Comparison of ENCODE assay signal across 12 mouse cellular contexts in the genomic region with DNA sequence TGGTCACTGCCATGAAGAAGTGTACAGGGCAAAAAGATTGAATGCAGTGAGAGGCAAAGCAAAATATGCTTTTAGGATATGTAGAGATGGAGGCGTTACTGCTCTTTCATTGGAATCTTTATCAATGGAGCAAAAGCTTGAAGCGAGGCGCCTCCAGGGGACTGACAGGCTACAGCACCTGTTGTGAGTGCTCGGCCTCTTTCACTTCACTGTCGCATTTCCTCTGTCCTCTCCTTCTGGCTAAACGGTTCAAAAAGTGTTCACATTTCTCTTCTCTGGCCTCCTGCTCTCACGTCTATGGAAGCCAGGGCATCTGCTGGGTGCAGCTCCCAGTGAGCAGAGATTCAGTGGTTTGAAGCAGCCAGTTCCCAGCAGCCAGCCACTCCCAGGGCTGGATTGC. TPM values are rescaled to one million over a fixed set of nuclear protein-coding genes. Genes with fewer than 3 reads are reported as not detected.
A peak's percentile ranks its signal among the peaks of the same experiment; 100 is the strongest.
DNase-seq lines count a peak whose midpoint lies in the region; ATAC-seq and TF ChIP-seq lines count a peak whose summit lies in the region.
"Had no signal": no experiment of that assay in that cellular context is flagged by ENCODE, and none has a peak within 500 bp of the region (broad histone marks: within the 10 kb centered on the region; RNA-seq: fewer than 3 reads in every experiment).

No protein-coding gene starts in this region.

- peaks cover 8% of the 10 kb centered on the region; the same call in 1 of the 2 replicates for H3K36me3 ChIP-seq in forebrain, embryonic 13.5 days (ENCODE audit: poor library complexity, severe bottlenecking)
- H3K36me3 ChIP-seq in forebrain, embryonic 15.5 days = no peaks in the 10 kb centered on the region
- H3K36me3 ChIP-seq in kidney, embryonic 15.5 days = peaks cover 13% of the 10 kb centered on the region; the same call in 1 of the 2 replicates
- H3K36me3 ChIP-seq in thymus, adult 2 months (ENCODE audit: control insufficient read depth, insufficient read depth, low read length) = no peaks in the 10 kb centered on the region
- H3K36me3 ChIP-seq in splenic B cell, adult 2 months (ENCODE audit: control insufficient read depth, insufficient read depth, low read length, poor library complexity, severe bottlenecking) = peaks cover 8% of the 10 kb centered on the region
- H3K36me3 ChIP-seq: stomach, embryonic 15.5 days had no signal

- ATAC-seq in forebrain, embryonic 13.5 days = no peak
- no peak for ATAC-seq in forebrain, embryonic 15.5 days (replicated peaks)
- ATAC-seq in kidney, embryonic 15.5 days (replicated peaks; ENCODE audit: low FRiP score) = no peak

- H3K4me1 ChIP-seq in forebrain, embryonic 13.5 days = peaks cover 6% of the 10 kb centered on the region; the same call in 1 of the 2 replicates
- H3K4me1 ChIP-seq in forebrain, embryonic 15.5 days = no peaks in the 10 kb centered on the region
- H3K4me1 ChIP-seq in kidney, embryonic 15.5 days = peaks cover 30% of the 10 kb centered on the region
- peaks cover 22% of the 10 kb centered on the region for H3K4me1 ChIP-seq in thymus, adult 2 months (replicated peaks; ENCODE audit: control insufficient read depth, insufficient read depth, low read length)

- intact Hi-C loops in left cerebral cortex, postnatal 36 days (cut with DNase I) = no loop called here

- H3K27me3 ChIP-seq in forebrain, embryonic 13.5 days = no peaks in the 10 kb centered on the region
- H3K27me3 ChIP-seq in forebrain, embryonic 15.5 days = no peaks in the 10 kb centered on the region
- H3K27me3 ChIP-seq in kidney, embryonic 15.5 days = no peaks in the 10 kb centered on the region
- H3K27me3 ChIP-seq in thymus, adult 2 months (ENCODE audit: control insufficient read depth, insufficient read depth, low read length) = no peaks in the 10 kb centered on the region
- no peaks in the 10 kb centered on the region for H3K27me3 ChIP-seq in splenic B cell, adult 2 months (ENCODE audit: control insufficient read depth, insufficient read depth, low read length, poor library complexity, severe bottlenecking)
- H3K27me3 ChIP-seq: stomach, embryonic 15.5 days had no signal

- H3K4me2 ChIP-seq in forebrain, embryonic 13.5 days = no peak overlapping the region
- H3K4me2 ChIP-seq in forebrain, embryonic 15.5 days (replicated peaks) = no peak overlapping the region
- no peak overlapping the region for H3K4me2 ChIP-seq in kidney, embryonic 15.5 days
- H3K4me2 ChIP-seq: stomach, embryonic 15.5 days had no signal

- no peaks in the 10 kb centered on the region for H3K9me3 ChIP-seq in forebrain, embryonic 13.5 days (replicated peaks)
- H3K9me3 ChIP-seq in forebrain, embryonic 15.5 days = no peaks in the 10 kb centered on the region
- H3K9me3 ChIP-seq in kidney, embryonic 15.5 days (replicated peaks) = no peaks in the 10 kb centered on the region
- H3K9me3 ChIP-seq: stomach, embryonic 15.5 days had no signal

- H3K27ac ChIP-seq in forebrain, embryonic 13.5 days = no peak overlapping the region
- no peak overlapping the region for H3K27ac ChIP-seq in forebrain, embryonic 15.5 days (replicated peaks)
- 0 out of 2 replicates have a peak overlapping the region, but pooled peaks have one; percentile 22 for H3K27ac ChIP-seq in kidney, embryonic 15.5 days
- no peak overlapping the region for H3K27ac ChIP-seq in thymus, adult 2 months (ENCODE audit: control insufficient read depth, insufficient read depth, low read length)
- H3K27ac ChIP-seq: stomach, embryonic 15.5 days had no signal

- TF ChIP-seq POLR2A in thymus, adult 2 months (IDR thresholded peaks at IDR 0.05; ENCODE audit: control insufficient read depth, extremely low read depth, insufficient read depth, low read length, poor library complexity) = no peak

- DNase-seq in kidney, adult 8-10 months = no peak
- DNase-seq in thymus, postnatal 4 days = peak; percentile 47
- no peak for DNase-seq in thymus, adult 2 months
- DNase-seq in splenic B cell, adult 2 months (ENCODE audit: low read depth, low spot score) = peak; percentile 56
- DNase-seq in left cerebral cortex, postnatal 36 days (ENCODE audit: low spot score in 2 of 2) = no peak
- DNase-seq: cerebellum, postnatal 36 days; kidney, postnatal 4 days; retina, postnatal 1 day had no signal

- WGBS in forebrain, embryonic 13.5 days = 66% methylated on average over 7 of the region's 7 CpGs
- WGBS in forebrain, embryonic 15.5 days = 72% methylated on average over 7 of the region's 7 CpGs
- 77% methylated on average over 7 of the region's 7 CpGs for WGBS in kidney, embryonic 15.5 days
- 45% methylated on average over 7 of the region's 7 CpGs for WGBS in thymus, adult 2 months

- no peak for TF ChIP-seq CTCF in thymus, adult 2 months (IDR thresholded peaks at IDR 0.05; ENCODE audit: borderline replicate concordance, control insufficient read depth, extremely low read depth, insufficient read depth, low read length, poor library complexity)

- H3K9ac ChIP-seq in forebrain, embryonic 13.5 days = peak overlapping the region; percentile 5; the same call in 1 of the 2 replicates
- no peak overlapping the region for H3K9ac ChIP-seq in forebrain, embryonic 15.5 days (replicated peaks)
- H3K9ac ChIP-seq in kidney, embryonic 15.5 days = no peak overlapping the region
- H3K9ac ChIP-seq: stomach, embryonic 15.5 days had no signal

- H3K4me3 ChIP-seq in forebrain, embryonic 13.5 days = no peak overlapping the region
- H3K4me3 ChIP-seq in forebrain, embryonic 15.5 days = no peak overlapping the region
- no peak overlapping the region for H3K4me3 ChIP-seq in kidney, embryonic 15.5 days (replicated peaks)
- no peak overlapping the region for H3K4me3 ChIP-seq in thymus, adult 2 months (ENCODE audit: control insufficient read depth, insufficient read depth, low read length)
- H3K4me3 ChIP-seq: stomach, embryonic 15.5 days had no signal

RNA-seq across cellular contexts. Expression of gene Pkig, which starts 44.2 kb away (rescaled TPM):
- 169 and 170 TPM in 2 replicates for polyA plus RNA-seq in forebrain, embryonic 13.5 days (2015; fragmentation: Nextera tagmentation; extraction: Ambion mirVana)
- polyA plus RNA-seq in forebrain, embryonic 15.5 days (2015; fragmentation: Nextera tagmentation; extraction: Ambion mirVana) = 157 and 165 TPM in 2 replicates
- polyA plus RNA-seq in kidney, embryonic 15.5 days (2015; fragmentation: Nextera tagmentation; extraction: Ambion mirVana) = 167 and 174 TPM in 2 replicates
- 56.7 and 64.7 TPM in 2 replicates for polyA plus RNA-seq in thymus, adult 2 months (2012; rRNA removed)
- total RNA-seq in left cerebral cortex, postnatal 36 days (2021) = 100 to 1,000 TPM; 135 to 144 TPM

RNA-seq across cellular contexts. Expression of gene Ada, which starts 47.6 kb away (rescaled TPM):
- polyA plus RNA-seq in forebrain, embryonic 13.5 days (2015; fragmentation: Nextera tagmentation; extraction: Ambion mirVana) = 6.6 and 7.3 TPM in 2 replicates
- 4.0 and 4.8 TPM in 2 replicates for polyA plus RNA-seq in forebrain, embryonic 15.5 days (2015; fragmentation: Nextera tagmentation; extraction: Ambion mirVana)
- 9.5 and 11.8 TPM in 2 replicates for polyA plus RNA-seq in kidney, embryonic 15.5 days (2015; fragmentation: Nextera tagmentation; extraction: Ambion mirVana)
- 46.8 and 51.1 TPM in 2 replicates for polyA plus RNA-seq in thymus, adult 2 months (2012; rRNA removed)
- 1 to 10 TPM; 1.5 to 1.6 TPM for total RNA-seq in left cerebral cortex, postnatal 36 days (2021)

RNA-seq across cellular contexts. Expression of gene Serinc3, which starts 57.5 kb away (rescaled TPM):
- 23.9 and 26.4 TPM in 2 replicates for polyA plus RNA-seq in forebrain, embryonic 13.5 days (2015; fragmentation: Nextera tagmentation; extraction: Ambion mirVana)
- 27.9 and 28.8 TPM in 2 replicates for polyA plus RNA-seq in forebrain, embryonic 15.5 days (2015; fragmentation: Nextera tagmentation; extraction: Ambion mirVana)
- polyA plus RNA-seq in kidney, embryonic 15.5 days (2015; fragmentation: Nextera tagmentation; extraction: Ambion mirVana) = 43.7 and 44.0 TPM in 2 replicates
- 279 and 281 TPM in 2 replicates for polyA plus RNA-seq in thymus, adult 2 months (2012; rRNA removed)
- total RNA-seq in left cerebral cortex, postnatal 36 days (2021) = 100 to 1,000 TPM; 224 to 251 TPM

Comparison
In these comparisons a context has a peak if more than half of its experiments do, and no peak if none do; other contexts are left out.
1. DNase-seq: peak in thymus, postnatal 4 days (single experiment) and splenic B cell, adult 2 months (single experiment); none in kidney, adult 8-10 months (0 of 2), thymus, adult 2 months (single experiment) and left cerebral cortex, postnatal 36 days (0 of 2).